Mouse (Mus musculus) gastrocnemius, postnatal 14 days (tissue): ENCODE measurements around the gene Cd300lb. TPM values are rescaled to one million over a fixed set of nuclear protein-coding genes. Genes with fewer than 3 reads are reported as not detected.
A peak's percentile ranks its signal among the peaks of the same experiment; 100 is the strongest.

ENCODE experiments used
- DNase-seq: peaks from one replicate; pipeline ENCODE4 v3.0.0; 2021; ENCODE audit warnings: mixed read lengths
- intact Hi-C: fragments of 180-260 bp; cut with DNase I; formaldehyde crosslinking; loops from one replicate; pipeline ENCODE4 v1.15.1; 2025; ENCODE audit warnings: low total_unique reads
- total RNA-seq, 2 experiments: library from RNA; stranded (reverse); gene quantifications; 2 replicates each; pipeline ENCODE4 v1.2.3; 2021

The Cd300lb gene
- total RNA-seq, 2 experiments from 2014 or later = 0.13 to 0.78 TPM

DNA sequence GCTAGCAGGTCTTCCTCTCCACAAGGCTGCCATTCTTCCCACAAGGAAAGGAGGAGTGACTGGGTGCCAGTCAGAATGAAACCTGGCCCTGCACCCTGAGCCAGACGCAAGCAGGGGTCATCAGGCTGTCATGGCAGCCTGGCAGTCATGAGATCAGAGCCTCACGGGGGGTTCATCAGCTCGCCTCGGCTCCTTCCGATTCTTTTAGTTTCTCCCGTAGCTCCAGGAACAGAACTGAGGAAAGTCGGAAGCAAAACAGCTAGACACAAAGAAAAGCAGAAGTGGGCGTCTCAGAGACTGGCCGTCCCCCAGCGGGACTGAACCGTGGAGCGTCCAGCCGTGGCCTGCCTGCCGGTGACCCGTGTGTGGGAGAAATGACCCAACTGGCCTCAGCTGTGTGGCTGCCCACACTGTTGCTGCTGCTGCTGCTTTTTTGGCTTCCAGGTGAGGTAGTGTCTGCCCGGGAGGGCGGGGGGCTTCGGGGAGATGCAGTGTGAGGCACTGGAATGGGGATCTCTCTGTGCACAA is 44.1 kb downstream of the Cd300lb start, which contains the start of gene Cd300a:
Gene Cd300a, plus strand, starts transcription at position 51 of the 528 bp plus-strand sequence.
- DNase-seq = no peak
- intact Hi-C loops = no loop called here

DNA sequence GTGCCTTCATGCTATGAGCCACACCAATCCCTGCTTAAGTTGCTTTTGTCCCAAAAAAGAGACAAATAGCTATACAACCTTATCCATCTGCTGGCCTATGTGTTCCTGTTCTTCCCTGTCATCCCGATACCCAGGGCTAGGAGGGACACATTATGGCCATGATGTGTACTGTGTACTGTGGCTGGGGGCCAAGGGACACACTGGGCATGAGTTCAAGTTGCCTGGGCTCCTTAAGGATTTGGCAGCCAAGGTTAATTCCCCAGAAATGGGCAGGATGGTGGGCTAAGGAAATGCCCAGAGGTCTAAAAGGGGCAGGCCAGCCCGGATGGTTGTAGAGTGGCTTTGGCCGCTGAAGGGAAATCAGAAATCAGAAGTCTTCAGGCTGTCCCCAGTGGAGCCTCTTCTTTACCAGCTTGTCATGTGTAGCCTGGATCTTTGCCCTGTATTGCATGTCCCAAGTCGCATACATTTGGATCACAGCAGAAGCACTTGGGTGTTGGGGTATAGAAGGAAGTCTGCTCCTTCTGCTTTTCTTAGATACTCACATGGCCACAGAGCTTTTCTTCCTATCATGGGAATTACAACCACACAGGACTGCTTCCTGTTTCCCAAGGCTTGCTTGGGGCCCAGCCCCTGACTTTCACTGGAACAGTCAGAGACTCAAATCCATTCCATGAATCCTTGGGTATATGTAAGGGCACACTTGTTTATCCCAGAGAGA is 49.6 kb downstream of the Cd300lb start:
- intact Hi-C loops = no loop called here

DNA sequence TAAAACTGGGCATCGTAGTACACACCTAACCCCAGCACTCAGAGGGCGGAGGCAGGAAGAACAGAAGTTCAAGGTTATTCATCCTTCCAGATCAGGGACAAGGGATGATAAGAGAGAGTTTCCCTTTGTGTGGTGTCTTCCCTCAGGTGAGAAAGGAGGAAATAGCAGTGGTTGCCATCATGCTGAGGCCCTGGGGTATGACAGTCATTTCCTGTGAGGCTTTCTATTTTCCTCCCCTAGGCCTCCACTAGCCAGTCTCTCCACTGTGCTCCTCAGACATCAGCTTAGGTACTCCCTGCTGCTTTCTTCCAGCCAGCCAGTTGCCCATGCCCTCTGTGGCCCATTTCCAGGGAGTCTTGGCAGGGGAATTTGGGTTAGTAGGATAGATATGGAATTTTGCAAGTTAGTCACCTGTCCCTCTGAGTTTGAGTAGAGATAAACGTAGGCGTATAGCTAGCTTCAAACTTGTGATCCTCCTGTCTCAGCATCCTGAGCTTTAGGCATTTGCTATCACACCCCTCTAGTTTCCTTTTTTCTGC is 50.9 kb downstream of the Cd300lb start:
- intact Hi-C loops = no loop called here
- no peak for DNase-seq

More for the DNA sequence above, 49.6 kb downstream of the Cd300lb start:
- DNase-seq = no peak

DNA sequence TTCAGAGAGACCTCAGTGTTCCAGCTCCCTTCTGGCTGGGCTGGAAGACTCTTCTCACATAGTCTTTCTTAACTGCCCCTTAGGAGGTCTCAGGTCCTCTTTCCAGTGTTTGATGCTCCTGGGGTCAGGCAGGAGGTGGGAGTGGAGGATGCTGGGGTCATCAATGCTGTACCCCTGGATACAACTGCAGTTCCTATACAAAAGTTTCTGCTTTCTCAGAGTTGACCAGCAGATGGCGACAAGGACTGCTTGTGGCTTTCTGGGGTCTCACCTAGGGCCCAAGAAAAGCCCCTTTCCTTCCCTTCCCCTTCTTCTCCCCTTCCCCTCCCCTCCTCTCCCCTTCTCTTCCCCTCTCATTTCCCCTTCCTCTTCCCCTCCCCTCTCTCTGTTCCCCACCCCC is 53.6 kb downstream of the Cd300lb start:
- intact Hi-C loops = no loop called here
- no peak for DNase-seq

DNA sequence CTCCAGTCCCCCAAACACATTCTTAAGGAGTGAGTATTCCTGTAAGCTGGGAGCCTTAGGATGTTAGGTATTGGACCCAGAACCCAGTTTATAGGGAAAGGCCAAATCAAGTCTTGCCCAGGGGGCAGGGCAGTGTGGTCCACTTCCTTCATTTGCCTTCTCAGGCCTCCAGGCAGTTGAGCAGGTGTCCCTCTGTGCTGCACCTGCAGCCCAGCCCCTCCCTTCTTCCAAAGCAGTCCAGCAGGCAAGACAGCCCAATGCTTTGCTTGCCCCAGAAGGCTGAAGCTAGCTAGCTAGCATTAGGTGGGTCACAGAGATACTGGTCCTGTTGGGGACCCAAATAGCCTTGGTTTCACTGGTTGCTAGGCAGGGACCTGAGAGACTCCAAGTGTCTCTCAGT is 54.0 kb downstream of the Cd300lb start:
- intact Hi-C loops = no loop called here
- DNase-seq = no peak

DNA sequence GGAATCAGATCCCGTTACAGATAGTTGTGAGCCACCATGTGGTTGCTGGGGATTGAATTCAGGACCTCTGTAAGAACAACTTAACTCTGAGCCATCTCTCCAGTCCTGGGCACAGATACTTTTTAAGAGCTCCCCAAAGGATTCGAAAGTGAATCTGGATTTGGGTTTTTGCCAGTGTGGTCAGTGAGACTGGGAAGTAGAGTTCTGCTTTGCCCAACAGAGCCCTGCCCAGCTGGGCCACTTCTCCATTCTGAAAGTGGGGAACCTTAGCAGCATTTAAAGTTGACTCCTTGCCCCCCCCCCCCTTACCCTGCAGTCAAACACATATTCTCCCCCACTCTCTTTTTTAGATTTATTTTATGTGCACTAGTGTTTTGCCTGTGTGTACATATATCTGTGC is 54.5 kb downstream of the Cd300lb start:
- intact Hi-C loops = loop anchor here (2.0 kb wide), 1 partner anchor 67 kb away; no protein-coding TSS in a partner anchor
- DNase-seq = no peak

DNA sequence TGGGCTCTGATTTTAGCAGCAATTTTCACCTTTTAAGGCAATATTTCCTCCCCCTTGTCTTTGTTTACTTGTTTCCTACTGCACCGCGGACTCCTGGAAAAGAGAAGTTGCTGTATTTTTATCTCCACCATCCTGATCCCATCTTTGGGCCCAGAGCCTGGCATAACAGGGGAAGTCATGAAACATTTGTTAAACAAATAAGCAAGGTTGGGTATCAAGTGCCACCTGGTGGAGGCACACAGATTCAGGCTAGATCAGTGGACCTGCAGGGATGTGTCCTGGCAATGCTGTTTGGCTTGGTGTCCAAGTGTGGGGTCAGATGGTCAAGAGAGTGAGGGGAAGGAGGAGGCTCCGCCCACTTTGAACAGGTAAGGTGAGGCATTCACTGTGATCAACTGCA is 57.0 kb downstream of the Cd300lb start:
- DNase-seq = peak; percentile 58
- intact Hi-C loops = no loop called here

DNA sequence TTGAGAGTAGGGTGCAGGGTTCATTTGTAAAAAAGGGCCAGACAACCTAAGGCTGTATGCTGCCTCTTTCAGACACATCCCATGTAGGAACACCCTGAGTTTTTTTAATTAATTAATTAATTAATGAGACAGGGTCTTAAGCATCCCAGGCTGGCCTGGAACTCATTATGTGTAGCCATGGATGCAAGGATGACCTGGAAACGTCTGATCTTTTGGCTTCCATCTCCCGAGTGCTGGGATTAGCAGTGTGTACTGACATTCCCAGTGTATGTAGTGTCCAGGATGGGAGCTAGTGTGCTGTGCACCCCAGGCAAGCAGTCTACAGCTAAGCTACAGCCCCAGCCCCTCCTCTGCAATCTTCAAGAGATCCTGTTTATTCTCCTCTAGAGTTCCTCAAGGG is 57.6 kb downstream of the Cd300lb start:
- intact Hi-C loops = no loop called here
- DNase-seq = no peak

DNA sequence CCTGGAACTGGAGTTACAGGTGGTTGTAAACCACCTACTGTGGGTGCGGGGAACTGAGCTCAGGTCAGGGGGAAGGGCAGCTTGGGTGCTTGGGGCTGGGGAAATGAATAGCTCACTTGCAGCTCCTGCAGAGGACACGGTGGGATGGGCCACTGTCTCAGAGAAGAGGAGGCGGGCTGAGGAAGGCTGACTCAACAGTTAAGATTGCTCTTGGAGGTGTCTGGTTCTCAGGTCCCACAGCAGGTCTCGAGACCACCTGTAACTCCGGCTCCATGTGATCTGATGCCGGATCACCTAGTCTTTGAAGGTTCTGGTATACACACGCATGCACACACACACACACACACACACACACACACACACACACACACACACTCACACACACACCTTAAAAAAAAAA is 58.0 kb downstream of the Cd300lb start:
- DNase-seq = no peak
- intact Hi-C loops = no loop called here

DNA sequence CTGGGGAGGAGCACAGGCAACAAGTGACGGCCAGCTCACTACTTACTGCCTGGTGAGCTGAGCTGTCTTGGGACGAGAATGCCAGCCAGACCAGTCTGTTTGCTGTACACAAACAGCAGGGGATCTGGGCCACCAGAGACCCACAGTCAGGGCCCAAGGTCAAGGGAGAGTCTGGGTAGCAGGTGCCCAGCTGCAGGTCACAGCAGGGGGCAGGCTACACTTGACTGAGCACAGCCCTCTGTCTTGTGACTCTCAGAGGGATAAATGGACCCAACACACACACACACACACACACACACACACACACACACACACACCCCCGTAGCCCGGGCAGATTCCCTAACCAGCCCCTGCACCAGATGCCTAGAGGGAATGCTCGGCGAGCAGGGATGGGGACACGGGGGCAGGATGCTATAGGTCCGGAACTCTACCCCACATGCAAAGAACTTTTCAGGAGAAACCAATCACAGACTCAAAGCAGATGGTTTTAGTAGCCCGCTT is 58.8 kb downstream of the Cd300lb start:
- intact Hi-C loops = no loop called here
- DNase-seq = no peak

DNA sequence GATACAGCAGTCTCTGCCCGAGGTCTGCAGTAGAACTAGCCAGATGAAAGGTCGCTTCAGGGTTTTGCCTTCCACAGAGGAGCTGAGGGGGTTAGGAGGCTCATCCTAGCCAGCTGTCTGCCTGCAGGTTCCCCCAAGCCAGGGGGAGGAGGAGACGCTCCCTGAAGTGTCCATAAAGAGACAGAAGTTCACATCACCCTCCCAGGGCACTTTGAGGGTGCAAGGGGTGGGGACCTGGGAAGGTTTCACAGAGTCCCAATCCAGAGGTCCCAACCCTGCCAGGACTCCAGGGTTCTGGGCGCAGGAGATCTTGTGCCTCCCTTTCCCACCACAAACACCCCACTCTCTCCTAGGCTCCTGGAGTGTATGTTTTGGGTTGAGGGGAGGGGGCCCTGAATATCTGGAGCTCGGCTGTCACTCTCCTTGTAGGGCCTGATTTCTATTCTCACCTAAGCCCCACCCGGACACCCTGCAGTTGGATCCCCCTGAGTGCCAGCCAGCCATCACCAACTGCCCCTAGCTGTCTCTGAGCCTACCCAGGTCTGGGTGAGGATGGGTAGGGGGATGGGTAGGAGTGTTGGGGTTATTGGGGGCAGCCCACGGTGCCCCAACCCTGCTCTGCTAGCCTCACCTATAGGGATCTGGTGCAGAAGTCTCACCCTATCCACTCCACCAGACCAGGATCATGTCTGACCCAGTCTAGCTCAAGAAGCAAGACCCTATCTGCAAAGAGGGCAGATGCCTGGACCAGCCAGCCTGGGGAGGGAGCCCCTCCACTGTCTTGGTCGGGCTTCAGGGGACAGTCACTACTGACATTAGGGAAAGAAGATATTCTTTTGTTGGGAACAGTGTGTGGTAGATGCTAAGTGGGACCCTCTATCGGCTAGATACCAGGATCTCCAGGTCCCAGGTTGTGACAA is 59.7 kb downstream of the Cd300lb start:
- intact Hi-C loops = no loop called here
- DNase-seq = no peak

DNA sequence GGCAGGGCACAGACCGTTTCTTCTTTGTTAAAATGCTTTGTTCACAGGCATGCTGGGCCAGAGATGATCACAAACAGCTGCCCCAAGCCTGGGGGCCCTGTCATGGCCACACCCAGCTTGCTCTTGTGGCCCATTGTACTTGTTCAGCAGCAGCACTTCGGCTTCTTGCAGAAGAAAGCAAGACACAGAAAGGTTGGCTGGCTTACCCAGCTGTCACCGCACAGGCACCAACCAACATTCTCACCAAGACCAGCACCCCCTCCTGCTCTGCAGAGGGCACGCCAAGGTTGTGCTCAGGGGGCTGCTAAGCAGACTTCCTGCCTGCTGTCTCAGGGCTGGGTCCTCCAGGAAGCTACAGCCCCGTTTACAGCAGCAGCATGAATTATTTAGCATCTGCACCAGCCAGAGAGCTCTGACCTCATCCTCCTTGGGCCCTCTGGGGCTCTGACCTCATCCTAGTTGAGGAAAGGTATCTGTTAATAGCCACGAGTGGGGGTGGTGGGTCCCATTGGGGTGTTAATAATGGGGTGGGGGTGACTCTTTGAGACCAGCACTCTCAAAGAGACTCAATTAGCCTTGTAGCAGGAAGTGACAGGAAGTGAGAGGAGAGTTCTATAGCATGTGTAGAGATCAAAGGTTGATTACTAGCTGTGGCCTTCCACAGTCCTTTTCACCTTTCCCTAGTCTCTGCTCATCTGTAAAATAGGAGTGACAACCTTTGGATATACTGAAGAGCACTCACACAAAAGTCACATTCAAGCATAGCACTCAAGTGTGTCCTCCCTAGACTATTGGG is 61.0 kb downstream of the Cd300lb start:
- intact Hi-C loops = no loop called here
- no peak for DNase-seq

Other genes with a start within 250 kb of the Cd300lb start
- gene Dnaic2, start 207.0 kb downstream of the Cd300lb start, total RNA-seq = under 1 TPM; 0.49 to 0.68 TPM
- gene Kif19a, start 169.0 kb downstream of the Cd300lb start, total RNA-seq = 1 to 10 TPM; 1.3 to 4.2 TPM
- gene Btbd17, start 138.4 kb downstream of the Cd300lb start, total RNA-seq = 1 to 10 TPM in 1 of 2 experiments, under 1 TPM in 1; 0.38 to 1.1 TPM
- gene Gpr142, start 135.5 kb downstream of the Cd300lb start, total RNA-seq = not detected
- 10 to 100 TPM; 39.1 to 43.0 TPM for gene Gprc5c, start 83.2 kb downstream of the Cd300lb start, total RNA-seq
- under 1 TPM; 0.55 to 0.84 TPM for gene Cd300a, start 44.3 kb downstream of the Cd300lb start, total RNA-seq
- not detected for gene Cd300c, start 34.8 kb upstream of the Cd300lb start, total RNA-seq
- under 1 TPM; 0.24 to 0.37 TPM for gene Cd300ld, start 55.5 kb upstream of the Cd300lb start, total RNA-seq
- gene Cd300c2, start 67.5 kb upstream of the Cd300lb start, total RNA-seq = under 1 TPM; 0.64 to 0.84 TPM
- gene Cd300ld2, start 81.8 kb upstream of the Cd300lb start, total RNA-seq = not detected
- gene Cd300ld4, start 92.6 kb upstream of the Cd300lb start, total RNA-seq = 1 to 10 TPM in 1 of 2 experiments, not detected in 1; 1.1 TPM
- gene Cd300ld5, start 103.4 kb upstream of the Cd300lb start, total RNA-seq = 1 to 10 TPM in 1 of 2 experiments, not detected in 1; 3.3 TPM
- gene Cd300ld3, start 114.0 kb upstream of the Cd300lb start, total RNA-seq = 1 to 10 TPM in 1 of 2 experiments, not detected in 1; 3.1 TPM
- not detected for gene Cd300e, start 127.8 kb upstream of the Cd300lb start, total RNA-seq
- under 1 TPM; 0.62 TPM for gene Rab37, start 157.0 kb upstream of the Cd300lb start, total RNA-seq
- gene Cd300lf, start 199.6 kb upstream of the Cd300lb start, total RNA-seq = not detected
- 1 to 10 TPM; 4.9 to 5.9 TPM for gene Slc9a3r1, start 229.0 kb upstream of the Cd300lb start, total RNA-seq